Comparison of ENCODE assay signal across 7 mouse cellular contexts in genomic region chr3:88717831-88718230, GRCm38 (mm10). TPM values are rescaled to one million over a fixed set of nuclear protein-coding genes. Genes with fewer than 3 reads are reported as not detected.
DNase-seq lines count a peak whose midpoint lies in the region; ATAC-seq lines count a peak whose summit lies in the region.

No protein-coding gene starts in this region.

- DNase-seq in neural tube, embryonic 11.5 days (ENCODE audit: low spot score), result no peak
- DNase-seq in neural tube, embryonic 10.5 days (ENCODE audit: extremely low spot score, low spot score), result no peak
- peak; percentile 17 for DNase-seq in liver, embryonic 13.5 days
- no peak for DNase-seq in retina, postnatal 1 day
- DNase-seq in testis, postnatal 14 days (ENCODE audit: low spot score), result no peak
- no peak for DNase-seq in spleen, adult 12 weeks (ENCODE audit: low spot score)

- no peaks in the 10 kb centered on the region for H3K27me3 ChIP-seq in neural tube, embryonic 11.5 days (ENCODE audit: control insufficient read depth, insufficient read depth, low read length)
- H3K27me3 ChIP-seq in forebrain, embryonic 13.5 days, result no peaks in the 10 kb centered on the region
- no peaks in the 10 kb centered on the region for H3K27me3 ChIP-seq in liver, embryonic 13.5 days

- 79% methylated on average over 1 of the region's 1 CpGs for WGBS in neural tube, embryonic 11.5 days
- 71% methylated on average over 1 of the region's 1 CpGs for WGBS in forebrain, embryonic 13.5 days
- 4% methylated on average over 1 of the region's 1 CpGs for WGBS in liver, embryonic 13.5 days (ENCODE audit: insufficient replicate concordance)

- no peak for ATAC-seq in neural tube, embryonic 11.5 days (ENCODE audit: insufficient read depth, low FRiP score, low TSS enrichment)
- ATAC-seq in forebrain, embryonic 13.5 days, result no peak
- peak; percentile 43; the same call in 1 of the 2 replicates for ATAC-seq in liver, embryonic 13.5 days (ENCODE audit: low read depth)

- peak overlapping the region; percentile 14; the same call in 1 of the 2 replicates for H3K4me3 ChIP-seq in neural tube, embryonic 11.5 days (ENCODE audit: low read depth, low read length)
- peak overlapping the region; percentile 70 for H3K4me3 ChIP-seq in forebrain, embryonic 13.5 days
- H3K4me3 ChIP-seq in liver, embryonic 13.5 days (replicated peaks), result peak overlapping the region; percentile 74

- H3K9ac ChIP-seq in neural tube, embryonic 11.5 days (ENCODE audit: low read length), result 0 out of 2 replicates have a peak overlapping the region, but pooled peaks have one; percentile 23
- H3K9ac ChIP-seq in forebrain, embryonic 13.5 days, result peak overlapping the region; percentile 30; the same call in 1 of the 2 replicates
- H3K9ac ChIP-seq in liver, embryonic 13.5 days, result peak overlapping the region; percentile 68

- peaks cover 2% of the 10 kb centered on the region; the same call in 1 of the 2 replicates for H3K36me3 ChIP-seq in neural tube, embryonic 11.5 days (ENCODE audit: control insufficient read depth, insufficient read depth, low read length)
- peaks cover 46% of the 10 kb centered on the region for H3K36me3 ChIP-seq in forebrain, embryonic 13.5 days (ENCODE audit: poor library complexity, severe bottlenecking)
- peaks cover 47% of the 10 kb centered on the region for H3K36me3 ChIP-seq in liver, embryonic 13.5 days

- no peaks in the 10 kb centered on the region for H3K9me3 ChIP-seq in neural tube, embryonic 11.5 days (ENCODE audit: control insufficient read depth, low read length)
- H3K9me3 ChIP-seq in forebrain, embryonic 13.5 days (replicated peaks), result no peaks in the 10 kb centered on the region
- no peaks in the 10 kb centered on the region for H3K9me3 ChIP-seq in liver, embryonic 13.5 days (replicated peaks)

- no peak overlapping the region for H3K27ac ChIP-seq in neural tube, embryonic 11.5 days (ENCODE audit: low read depth, low read length)
- H3K27ac ChIP-seq in forebrain, embryonic 13.5 days, result no peak overlapping the region
- H3K27ac ChIP-seq in liver, embryonic 13.5 days, result peak overlapping the region; percentile 77

- peaks cover 3% of the 10 kb centered on the region; the same call in 1 of the 2 replicates for H3K4me1 ChIP-seq in neural tube, embryonic 11.5 days (ENCODE audit: control insufficient read depth, insufficient read depth, low read length)
- H3K4me1 ChIP-seq in forebrain, embryonic 13.5 days, result peaks cover 21% of the 10 kb centered on the region
- H3K4me1 ChIP-seq in liver, embryonic 13.5 days (replicated peaks), result peaks cover 25% of the 10 kb centered on the region

- peak overlapping the region; percentile 14; the same call in 1 of the 2 replicates for H3K4me2 ChIP-seq in neural tube, embryonic 11.5 days (ENCODE audit: low read depth)
- peak overlapping the region; percentile 92 for H3K4me2 ChIP-seq in forebrain, embryonic 13.5 days
- peak overlapping the region; percentile 86 for H3K4me2 ChIP-seq in liver, embryonic 13.5 days

RNA-seq across cellular contexts. Expression of gene Rit1, which starts 1.2 kb away (rescaled TPM):
- polyA plus RNA-seq in neural tube, embryonic 11.5 days (2014; fragmentation: Nextera tagmentation; extraction: Ambion mirVana), result 50.3 and 52.3 TPM in 2 replicates
- 49.5 and 52.6 TPM in 2 replicates for polyA plus RNA-seq in forebrain, embryonic 13.5 days (2015; fragmentation: Nextera tagmentation; extraction: Ambion mirVana)
- 34.4 and 36.3 TPM in 2 replicates for polyA plus RNA-seq in liver, embryonic 13.5 days (2015; fragmentation: Nextera tagmentation; extraction: Ambion mirVana)

RNA-seq across cellular contexts. Expression of gene Khdc4, which starts 32.2 kb away (rescaled TPM):
- 111 TPM in 2 replicates for polyA plus RNA-seq in neural tube, embryonic 11.5 days (2014; fragmentation: Nextera tagmentation; extraction: Ambion mirVana)
- 97.8 and 102 TPM in 2 replicates for polyA plus RNA-seq in forebrain, embryonic 13.5 days (2015; fragmentation: Nextera tagmentation; extraction: Ambion mirVana)
- polyA plus RNA-seq in liver, embryonic 13.5 days (2015; fragmentation: Nextera tagmentation; extraction: Ambion mirVana), result 23.8 and 29.9 TPM in 2 replicates

RNA-seq across cellular contexts. Expression of gene Syt11, which starts 57.1 kb away (rescaled TPM):
- 153 and 172 TPM in 2 replicates for polyA plus RNA-seq in neural tube, embryonic 11.5 days (2014; fragmentation: Nextera tagmentation; extraction: Ambion mirVana)
- polyA plus RNA-seq in forebrain, embryonic 13.5 days (2015; fragmentation: Nextera tagmentation; extraction: Ambion mirVana), result 218 and 237 TPM in 2 replicates
- 1.2 and 1.3 TPM in 2 replicates for polyA plus RNA-seq in liver, embryonic 13.5 days (2015; fragmentation: Nextera tagmentation; extraction: Ambion mirVana)

Comparison
In these comparisons a context has a peak if more than half of its experiments do, and no peak if none do; other contexts are left out.
1. H3K4me2 ChIP-seq: peak in every context shown above with its lines; median percentile 92 in forebrain, embryonic 13.5 days; 86 in liver, embryonic 13.5 days; 14 in neural tube, embryonic 11.5 days.
2. H3K4me3 ChIP-seq: peak in every context shown above with its lines; median percentile 74 in liver, embryonic 13.5 days; 70 in forebrain, embryonic 13.5 days; 14 in neural tube, embryonic 11.5 days.
3. RNA of gene Syt11, which starts 57.1 kb away (polyA plus RNA-seq): 218 to 237 TPM in forebrain, embryonic 13.5 days and 153 to 172 TPM in neural tube, embryonic 11.5 days; 1.2 to 1.3 TPM in liver, embryonic 13.5 days; every median in the first group is over 10 times any median in the second.
4. Peak in every context shown above with its lines, with median percentiles within 50 percentile points of each other: H3K9ac ChIP-seq.